Mouse (Mus musculus): ENCODE results near the gene Ehmt1. TPM values are rescaled to one million over a fixed set of nuclear protein-coding genes. Genes with fewer than 3 reads are reported as not detected.

Gene Ehmt1
- polyA plus RNA-seq, 1 experiment from 2014 or later, result 47.5 TPM

DNA sequence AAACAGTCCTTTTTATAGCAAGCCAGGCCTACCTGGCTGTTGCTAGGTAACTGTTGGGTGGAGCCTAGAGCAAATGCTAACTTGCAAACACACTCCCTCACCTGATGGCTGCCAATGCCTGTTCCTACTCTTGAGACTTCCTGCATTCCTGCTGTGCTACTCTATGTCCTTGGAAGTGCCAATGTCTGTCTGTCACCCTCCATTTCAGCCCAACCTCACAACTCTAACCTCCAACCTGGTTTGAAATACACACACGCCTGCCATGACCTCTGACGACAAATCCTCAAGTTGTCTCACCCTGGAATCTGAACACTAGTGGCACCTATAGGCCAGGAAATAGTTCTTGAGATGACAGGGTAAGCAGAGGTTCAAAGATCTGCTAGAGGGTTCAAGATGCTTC is 9.7 kb upstream of the Ehmt1 start:
- H3K4me2 ChIP-seq (ENCODE audit: low read length), result no peak overlapping the region
- ATAC-seq (replicated peaks; ENCODE audit: low FRiP score, low read depth) (no peak; the same call in 1 of the 2 replicates), DNase-seq (ENCODE audit: low spot score) (no peak)
- 48% methylated on average over 2 of the region's 2 CpGs for WGBS
- H3K27ac ChIP-seq, result peak overlapping the region; percentile 76; the same call in 1 of the 2 replicates
- H3K36me3 ChIP-seq (ENCODE audit: insufficient read depth, low read length), result 0 out of 2 replicates have a peak, but pooled peaks cover 5% of the 10 kb centered on the region
- H3K4me3 ChIP-seq (replicated peaks; ENCODE audit: low read depth, low read length), result no peak overlapping the region
- TF ChIP-seq CTCF (IDR thresholded peaks at IDR 0.05; ENCODE audit: low read depth), result no peak
- H3K27me3 ChIP-seq (ENCODE audit: insufficient read depth, low read length), result no peaks in the 10 kb centered on the region
- peaks cover 22% of the 10 kb centered on the region; the same call in 1 of the 2 replicates for H3K4me1 ChIP-seq (replicated peaks; ENCODE audit: insufficient read depth, low read length)
- H3K9me3 ChIP-seq (replicated peaks; ENCODE audit: low read length), result no peaks in the 10 kb centered on the region
- no peak overlapping the region for H3K9ac ChIP-seq (ENCODE audit: low read depth, low read length)

GRCm38 (mm10) chr2:24927810-24928479 is 8.5 kb upstream of the Ehmt1 start:
- no peak overlapping the region for H3K4me3 ChIP-seq (replicated peaks; ENCODE audit: low read depth, low read length)
- whole genome bisulfite sequencing, result 52% methylated on average over 4 of the region's 4 CpGs
- no peak for TF ChIP-seq CTCF (IDR thresholded peaks at IDR 0.05; ENCODE audit: low read depth)
- 0 out of 2 replicates have a peak overlapping the region, but pooled peaks have one; percentile 2 for H3K4me2 ChIP-seq (ENCODE audit: low read length)
- no peaks in the 10 kb centered on the region for H3K27me3 ChIP-seq (ENCODE audit: insufficient read depth, low read length)
- peak overlapping the region; percentile 76 for H3K27ac ChIP-seq
- H3K4me1 ChIP-seq (replicated peaks; ENCODE audit: insufficient read depth, low read length), result peaks cover 17% of the 10 kb centered on the region; the same call in 1 of the 2 replicates
- no peak overlapping the region for H3K9ac ChIP-seq (ENCODE audit: low read depth, low read length)
- ATAC-seq (replicated peaks; ENCODE audit: low FRiP score, low read depth) (peak; percentile 83), DNase-seq (ENCODE audit: low spot score) (peak; percentile 40)
- H3K36me3 ChIP-seq (ENCODE audit: insufficient read depth, low read length), result 0 out of 2 replicates have a peak, but pooled peaks cover 5% of the 10 kb centered on the region
- H3K9me3 ChIP-seq (replicated peaks; ENCODE audit: low read length), result no peaks in the 10 kb centered on the region

- Histone ChIP-seq H3K9ac (ENCODE audit: low read depth, low read length) (no peak overlapping the region), H3K27ac (peak overlapping the region; percentile 76; the same call in 1 of the 2 replicates), H3K27me3 (ENCODE audit: insufficient read depth, low read length) (no peaks in the 10 kb centered on the region), H3K4me3 (replicated peaks; ENCODE audit: low read depth, low read length) (no peak overlapping the region), H3K36me3 (ENCODE audit: insufficient read depth, low read length) (0 out of 2 replicates have a peak, but pooled peaks cover 5% of the 10 kb centered on the region), H3K9me3 (replicated peaks; ENCODE audit: low read length) (no peaks in the 10 kb centered on the region), H3K4me2 (ENCODE audit: low read length) (no peak overlapping the region), H3K4me1 (replicated peaks; ENCODE audit: insufficient read depth, low read length) (peaks cover 17% of the 10 kb centered on the region; the same call in 1 of the 2 replicates)
- no peak for TF ChIP-seq CTCF (IDR thresholded peaks at IDR 0.05; ENCODE audit: low read depth)
- ATAC-seq (replicated peaks; ENCODE audit: low FRiP score, low read depth) (no peak), DNase-seq (ENCODE audit: low spot score) (no peak)
- 71% methylated on average over 7 of the region's 7 CpGs for WGBS
These were observed 7.5 kb upstream of the Ehmt1 start for GRCm38 (mm10) chr2:24926965-24927358.

- DNase-seq (ENCODE audit: low spot score), result no peak
- Histone ChIP-seq H3K9me3 (replicated peaks; ENCODE audit: low read length) (no peaks in the 10 kb centered on the region), H3K4me2 (ENCODE audit: low read length) (no peak overlapping the region), H3K4me1 (replicated peaks; ENCODE audit: insufficient read depth, low read length) (peaks cover 17% of the 10 kb centered on the region; the same call in 1 of the 2 replicates), H3K4me3 (replicated peaks; ENCODE audit: low read depth, low read length) (no peak overlapping the region), H3K27me3 (ENCODE audit: insufficient read depth, low read length) (no peaks in the 10 kb centered on the region), H3K27ac (no peak overlapping the region; the same call in 1 of the 2 replicates), H3K9ac (ENCODE audit: low read depth, low read length) (no peak overlapping the region), H3K36me3 (ENCODE audit: insufficient read depth, low read length) (0 out of 2 replicates have a peak, but pooled peaks cover 5% of the 10 kb centered on the region)
- ATAC-seq (replicated peaks; ENCODE audit: low FRiP score, low read depth), result no peak
- TF ChIP-seq CTCF (IDR thresholded peaks at IDR 0.05; ENCODE audit: low read depth), result no peak
- 82% methylated on average over 9 of the region's 9 CpGs for WGBS
These were observed 7.0 kb upstream of the Ehmt1 start for GRCm38 (mm10) chr2:24926345-24926964.

GRCm38 (mm10) chr2:24925284-24925683 is 5.9 kb upstream of the Ehmt1 start:
- Histone ChIP-seq H3K36me3 (ENCODE audit: insufficient read depth, low read length) (0 out of 2 replicates have a peak, but pooled peaks cover 5% of the 10 kb centered on the region), H3K9ac (ENCODE audit: low read depth, low read length) (no peak overlapping the region), H3K4me1 (replicated peaks; ENCODE audit: insufficient read depth, low read length) (peaks cover 17% of the 10 kb centered on the region; the same call in 1 of the 2 replicates), H3K4me3 (replicated peaks; ENCODE audit: low read depth, low read length) (no peak overlapping the region), H3K27me3 (ENCODE audit: insufficient read depth, low read length) (no peaks in the 10 kb centered on the region), H3K4me2 (ENCODE audit: low read length) (no peak overlapping the region), H3K9me3 (replicated peaks; ENCODE audit: low read length) (no peaks in the 10 kb centered on the region), H3K27ac (no peak overlapping the region)
- DNase-seq (ENCODE audit: low spot score) (no peak), ATAC-seq (replicated peaks; ENCODE audit: low FRiP score, low read depth) (no peak)
- TF ChIP-seq CTCF (IDR thresholded peaks at IDR 0.05; ENCODE audit: low read depth), result no peak
- WGBS, result 92% methylated on average over 8 of the region's 8 CpGs

DNA sequence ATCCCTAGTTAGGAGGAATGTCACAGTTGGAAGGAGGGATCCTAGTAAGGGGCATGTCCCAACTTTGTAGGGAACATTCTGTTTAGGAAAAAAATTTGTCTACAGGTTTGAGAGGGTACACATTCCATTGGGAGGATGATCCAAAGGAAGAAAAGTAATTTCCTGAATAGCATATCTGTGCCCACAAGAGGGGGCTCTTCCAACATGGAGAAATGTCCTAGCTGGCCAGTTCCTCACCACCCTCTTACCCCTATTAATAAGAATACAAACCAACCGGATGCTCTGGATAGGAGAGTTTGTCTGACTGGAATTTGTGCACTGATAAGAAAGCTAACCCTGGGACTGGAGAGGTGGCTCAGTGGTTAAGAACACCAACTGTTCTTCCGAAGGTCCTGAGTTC is 4.1 kb upstream of the Ehmt1 start:
- 38% methylated on average over 2 of the region's 2 CpGs for WGBS
- H3K4me2 ChIP-seq (ENCODE audit: low read length), result no peak overlapping the region
- no peaks in the 10 kb centered on the region for H3K27me3 ChIP-seq (ENCODE audit: insufficient read depth, low read length)
- peak; percentile 76 for TF ChIP-seq CTCF (IDR thresholded peaks at IDR 0.05; ENCODE audit: low read depth)
- H3K4me3 ChIP-seq (replicated peaks; ENCODE audit: low read depth, low read length), result no peak overlapping the region
- peak; percentile 75 for DNase-seq (ENCODE audit: low spot score)
- H3K4me1 ChIP-seq (replicated peaks; ENCODE audit: insufficient read depth, low read length), result peaks cover 13% of the 10 kb centered on the region; the same call in 1 of the 2 replicates
- no peaks in the 10 kb centered on the region for H3K9me3 ChIP-seq (replicated peaks; ENCODE audit: low read length)
- H3K9ac ChIP-seq (ENCODE audit: low read depth, low read length), result no peak overlapping the region
- ATAC-seq (replicated peaks; ENCODE audit: low FRiP score, low read depth), result no peak
- 0 out of 2 replicates have a peak, but pooled peaks cover 5% of the 10 kb centered on the region for H3K36me3 ChIP-seq (ENCODE audit: insufficient read depth, low read length)
- H3K27ac ChIP-seq, result no peak overlapping the region

All from kidney, postnatal 0 days (tissue).